Mouse (Mus musculus): ENCODE data around the gene Zfp148. TPM values are rescaled to one million over a fixed set of nuclear protein-coding genes. Genes with fewer than 3 reads are reported as not detected.
A peak's percentile ranks its signal among the peaks of the same experiment; 100 is the strongest.

Gene Zfp148
- polyA plus RNA-seq, 1 experiment from 2014 or later = 72.5 TPM

DNA sequence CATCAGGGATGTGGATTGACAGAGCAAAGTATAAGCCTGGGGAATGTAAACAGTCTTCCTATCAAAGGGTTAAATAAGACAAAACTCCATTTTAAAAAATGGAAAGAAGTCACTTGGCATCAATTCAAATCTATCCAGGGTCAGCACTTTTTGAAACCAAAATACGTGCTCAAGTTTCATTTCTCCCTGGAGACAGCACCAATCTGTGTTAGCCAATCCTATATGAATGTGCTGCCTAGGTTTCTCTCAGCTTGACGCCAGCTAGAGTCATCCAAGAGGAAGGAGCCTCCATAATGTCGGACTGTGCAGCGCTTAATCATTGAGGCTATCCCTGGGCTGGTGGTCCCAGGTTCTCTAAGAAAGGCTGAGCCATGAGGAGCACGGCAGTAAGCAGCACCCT, 33.5 kb upstream of the Zfp148 start:
- H3K4me3 ChIP-seq = no peak overlapping the region
- no peaks in the 10 kb centered on the region for H3K9me3 ChIP-seq
- H3K27me3 ChIP-seq = no peaks in the 10 kb centered on the region
- no peak overlapping the region for H3K27ac ChIP-seq
- WGBS = 61% methylated on average over 5 of the region's 5 CpGs
- H3K4me1 ChIP-seq = peaks cover 12% of the 10 kb centered on the region
- ATAC-seq (ENCODE audit: low FRiP score, low read depth) = peak; percentile 36; the same call in 1 of the 2 replicates
- H3K9ac ChIP-seq = no peak overlapping the region
- no peaks in the 10 kb centered on the region for H3K36me3 ChIP-seq
- no peak overlapping the region for H3K4me2 ChIP-seq (replicated peaks)

DNA sequence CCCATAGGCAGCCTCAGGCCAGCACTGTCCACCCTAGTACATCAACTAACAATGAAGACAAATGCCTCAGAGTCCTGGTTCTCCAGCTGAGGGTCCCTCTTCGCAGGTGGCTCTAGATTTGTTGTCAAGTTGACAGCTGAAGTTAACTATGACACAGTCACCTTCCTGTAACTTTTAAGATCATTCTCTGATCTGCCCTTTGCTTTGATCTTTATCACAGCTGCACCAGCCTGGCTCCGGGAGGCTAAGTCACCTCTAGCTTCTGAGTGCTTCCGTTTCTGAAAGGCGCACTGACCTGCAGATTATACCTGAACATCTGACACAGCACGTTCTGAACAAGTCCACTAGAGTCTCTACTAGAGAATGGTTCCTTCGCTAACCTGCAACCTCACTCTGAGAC, 22.8 kb upstream of the Zfp148 start:
- H3K27me3 ChIP-seq = no peaks in the 10 kb centered on the region
- 65% methylated on average over 6 of the region's 6 CpGs for WGBS
- H3K4me2 ChIP-seq (replicated peaks) = no peak overlapping the region
- ATAC-seq (ENCODE audit: low FRiP score, low read depth) = no peak
- no peaks in the 10 kb centered on the region for H3K4me1 ChIP-seq
- no peak overlapping the region for H3K4me3 ChIP-seq
- H3K9me3 ChIP-seq = no peaks in the 10 kb centered on the region
- H3K9ac ChIP-seq = no peak overlapping the region
- H3K36me3 ChIP-seq = no peaks in the 10 kb centered on the region
- H3K27ac ChIP-seq = no peak overlapping the region

DNA sequence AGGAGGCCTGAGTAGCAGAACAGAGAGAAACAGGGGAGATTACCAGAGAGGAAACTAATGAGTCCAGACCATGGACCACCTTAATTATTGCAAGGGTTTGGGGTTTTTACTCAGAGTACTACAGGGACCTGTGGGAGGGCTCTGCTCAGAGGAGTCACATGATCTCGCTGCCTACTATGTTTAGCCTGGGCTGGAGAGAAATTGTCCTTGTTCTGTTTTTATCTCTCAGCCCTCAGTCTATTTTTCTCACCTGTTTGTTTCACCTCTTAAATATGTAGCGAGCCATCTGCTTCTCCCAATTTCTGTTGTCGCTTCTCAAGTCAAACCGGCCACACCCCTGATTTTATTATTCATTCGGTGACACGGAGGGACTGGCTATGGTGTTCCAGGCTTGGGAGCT, 14.9 kb upstream of the Zfp148 start:
- H3K9me3 ChIP-seq = no peaks in the 10 kb centered on the region
- WGBS = 84% methylated on average over 6 of the region's 6 CpGs
- H3K4me2 ChIP-seq (replicated peaks) = no peak overlapping the region
- no peaks in the 10 kb centered on the region for H3K27me3 ChIP-seq
- no peak for ATAC-seq (ENCODE audit: low FRiP score, low read depth)
- H3K4me1 ChIP-seq = no peaks in the 10 kb centered on the region
- H3K9ac ChIP-seq = no peak overlapping the region
- no peak overlapping the region for H3K4me3 ChIP-seq
- H3K27ac ChIP-seq = no peak overlapping the region
- no peaks in the 10 kb centered on the region for H3K36me3 ChIP-seq

DNA sequence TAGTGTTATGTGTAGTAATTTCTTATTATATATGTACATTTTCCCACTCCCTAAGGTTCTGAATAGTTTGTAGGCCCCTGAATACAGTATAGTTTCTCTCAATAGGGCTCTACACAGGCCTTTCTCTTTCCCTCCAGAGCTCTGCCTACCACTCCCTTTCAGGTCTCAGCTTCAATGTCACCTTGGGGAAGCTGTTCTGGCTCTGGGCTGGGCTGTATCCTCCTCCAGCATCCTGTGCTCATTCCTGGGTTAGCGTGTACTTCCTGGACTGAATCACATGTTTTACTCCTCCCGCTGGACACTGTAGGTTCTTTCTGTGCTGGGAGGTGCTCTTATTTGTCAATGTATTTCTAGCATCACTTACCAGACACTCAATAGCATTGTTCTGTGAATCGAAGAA, 12.0 kb upstream of the Zfp148 start:
- Histone ChIP-seq H3K4me1 (no peaks in the 10 kb centered on the region), H3K27ac (no peak overlapping the region), H3K27me3 (no peaks in the 10 kb centered on the region), H3K9ac (no peak overlapping the region), H3K4me3 (no peak overlapping the region), H3K4me2 (replicated peaks) (no peak overlapping the region), H3K9me3 (no peaks in the 10 kb centered on the region), H3K36me3 (no peaks in the 10 kb centered on the region)
- ATAC-seq (ENCODE audit: low FRiP score, low read depth) = no peak
- WGBS = 72% methylated on average over 3 of the region's 3 CpGs

DNA sequence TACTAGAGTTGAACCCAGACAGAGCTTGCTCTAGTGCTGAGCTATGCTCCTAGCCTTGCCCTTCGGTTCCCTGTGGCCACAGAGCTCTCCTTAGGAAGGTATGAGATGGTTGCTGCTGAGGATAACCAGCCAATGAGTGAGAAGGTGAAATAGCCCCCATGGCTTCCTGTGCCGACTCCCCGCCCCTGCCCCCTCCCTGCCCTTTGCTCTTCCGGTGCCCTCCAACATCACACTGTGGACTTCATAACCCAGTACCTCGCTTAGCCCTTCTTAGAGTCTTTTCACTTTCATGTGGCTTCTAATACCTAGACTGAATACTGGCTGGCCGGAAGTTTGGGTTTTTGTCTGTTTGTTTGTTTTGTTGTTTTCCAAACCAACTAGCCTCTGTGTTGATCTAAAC, 9.8 kb upstream of the Zfp148 start:
- Histone ChIP-seq H3K27me3 (no peaks in the 10 kb centered on the region), H3K9ac (no peak overlapping the region), H3K4me3 (no peak overlapping the region), H3K27ac (no peak overlapping the region), H3K4me2 (replicated peaks) (no peak overlapping the region), H3K9me3 (no peaks in the 10 kb centered on the region), H3K36me3 (no peaks in the 10 kb centered on the region), H3K4me1 (no peaks in the 10 kb centered on the region)
- ATAC-seq (ENCODE audit: low FRiP score, low read depth) = no peak
- 42% methylated on average over 6 of the region's 6 CpGs for WGBS

DNA sequence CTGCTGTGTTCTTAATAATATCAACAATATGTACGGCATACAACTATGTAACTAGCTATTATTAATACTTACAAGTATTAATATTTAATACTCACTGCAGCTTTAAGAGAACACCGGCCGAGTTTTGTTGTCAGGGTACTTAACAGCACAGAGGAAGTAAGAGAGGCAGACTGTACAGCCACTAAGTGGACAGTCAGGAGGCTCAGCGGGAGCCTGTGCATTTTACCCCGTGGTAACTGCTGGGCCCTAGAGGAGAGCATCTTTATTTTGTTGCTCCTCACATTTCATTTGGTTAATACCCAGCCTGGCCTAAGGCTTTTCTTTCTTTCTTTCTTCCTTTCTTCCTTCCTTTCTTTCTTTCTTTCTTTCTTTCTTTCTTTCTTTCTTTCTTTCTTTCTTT, 8.0 kb upstream of the Zfp148 start:
- Histone ChIP-seq H3K9me3 (no peaks in the 10 kb centered on the region), H3K9ac (no peak overlapping the region), H3K27ac (no peak overlapping the region), H3K27me3 (no peaks in the 10 kb centered on the region), H3K36me3 (no peaks in the 10 kb centered on the region), H3K4me1 (no peaks in the 10 kb centered on the region), H3K4me2 (replicated peaks) (no peak overlapping the region), H3K4me3 (no peak overlapping the region)
- ATAC-seq (ENCODE audit: low FRiP score, low read depth) = no peak
- 70% methylated on average over 5 of the region's 5 CpGs for WGBS

DNA sequence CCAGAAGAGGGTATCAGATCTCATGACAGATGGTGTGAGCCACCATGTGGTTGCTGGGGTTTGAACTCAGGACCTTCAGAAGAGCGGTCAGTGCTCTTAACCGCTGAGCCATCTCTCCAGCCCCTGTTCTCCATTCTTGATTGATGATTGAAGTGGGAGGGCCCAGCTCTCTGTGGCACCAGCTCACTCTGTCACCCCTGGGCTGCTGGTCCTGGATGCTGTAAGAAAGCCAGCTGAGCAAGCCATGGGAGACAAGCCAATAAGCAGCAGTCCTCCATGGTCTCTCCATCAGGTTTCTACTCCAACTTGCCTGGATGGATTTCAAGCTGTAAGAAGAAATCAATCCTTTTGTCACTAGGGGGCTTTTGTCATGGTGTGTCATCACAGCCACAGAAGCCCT, 7.3 kb upstream of the Zfp148 start:
- Histone ChIP-seq H3K9ac (no peak overlapping the region), H3K9me3 (no peaks in the 10 kb centered on the region), H3K36me3 (no peaks in the 10 kb centered on the region), H3K27me3 (no peaks in the 10 kb centered on the region), H3K4me1 (no peaks in the 10 kb centered on the region), H3K4me2 (replicated peaks) (no peak overlapping the region), H3K27ac (no peak overlapping the region), H3K4me3 (no peak overlapping the region)
- no peak for ATAC-seq (ENCODE audit: low FRiP score, low read depth)
- WGBS = 94% methylated on average over 2 of the region's 2 CpGs

GRCm38 (mm10) chr16:33376266-33376665, 4.4 kb upstream of the Zfp148 start:
- Histone ChIP-seq H3K36me3 (no peaks in the 10 kb centered on the region), H3K4me2 (replicated peaks) (no peak overlapping the region), H3K4me3 (no peak overlapping the region), H3K27me3 (no peaks in the 10 kb centered on the region), H3K9ac (no peak overlapping the region), H3K9me3 (no peaks in the 10 kb centered on the region), H3K27ac (no peak overlapping the region), H3K4me1 (peaks cover 7% of the 10 kb centered on the region)
- 89% methylated on average over 5 of the region's 5 CpGs for WGBS
- no peak for ATAC-seq (ENCODE audit: low FRiP score, low read depth)

GRCm38 (mm10) chr16:33379219-33379943, 1.3 kb upstream of the Zfp148 start:
- no peaks in the 10 kb centered on the region for H3K27me3 ChIP-seq
- H3K4me1 ChIP-seq = peaks cover 19% of the 10 kb centered on the region
- peak overlapping the region; percentile 95; the same call in 1 of the 2 replicates for H3K27ac ChIP-seq
- H3K9me3 ChIP-seq = no peaks in the 10 kb centered on the region
- H3K9ac ChIP-seq = peak overlapping the region; percentile 96
- ATAC-seq (ENCODE audit: low FRiP score, low read depth) = no peak
- peak overlapping the region; percentile 88 for H3K4me3 ChIP-seq
- 72% methylated on average over 6 of the region's 6 CpGs for whole genome bisulfite sequencing
- H3K4me2 ChIP-seq (replicated peaks) = peak overlapping the region; percentile 91
- H3K36me3 ChIP-seq = no peaks in the 10 kb centered on the region

DNA sequence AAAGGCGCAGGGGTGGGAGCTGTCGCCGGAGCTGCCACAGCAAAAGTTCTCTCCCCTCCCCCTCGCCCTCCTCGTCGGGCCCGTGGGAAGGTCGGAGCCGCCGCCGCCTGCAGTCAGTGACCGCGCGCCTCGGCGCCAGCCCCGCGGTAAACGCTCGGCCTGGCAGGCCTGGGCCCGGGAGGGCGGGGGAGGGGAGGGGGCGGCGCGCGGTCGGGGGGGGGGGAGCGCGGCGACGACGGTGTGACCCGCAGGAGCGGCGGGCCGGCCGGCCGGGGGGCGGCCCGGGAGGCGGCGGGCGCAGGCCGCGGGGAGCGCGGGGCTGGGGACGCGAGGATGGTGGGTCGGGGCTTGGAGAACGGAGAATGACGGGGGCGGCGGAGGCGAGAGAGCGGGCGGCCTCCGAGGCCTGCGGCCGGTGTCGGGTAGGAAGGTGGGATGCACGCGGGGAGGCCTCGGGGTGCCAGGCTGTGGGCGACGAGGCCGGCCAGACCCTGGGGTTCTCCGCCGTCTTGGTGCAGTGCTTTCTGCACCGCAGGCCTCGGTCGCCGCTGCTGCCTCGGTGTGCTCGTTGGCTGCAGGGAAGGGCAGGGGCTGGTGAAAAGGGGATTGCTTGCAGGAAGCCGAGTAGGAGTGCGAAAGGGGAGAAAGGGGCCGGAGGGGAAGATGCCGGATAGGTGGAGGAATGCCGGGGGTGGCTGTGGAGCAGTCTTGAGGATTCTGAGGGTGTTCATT, 412 bp downstream of the Zfp148 start:
- Histone ChIP-seq H3K4me2 (replicated peaks) (peak overlapping the region; percentile 91), H3K36me3 (no peaks in the 10 kb centered on the region), H3K9ac (peak overlapping the region; percentile 96), H3K27ac (peak overlapping the region; percentile 95), H3K4me3 (peak overlapping the region; percentile 88), H3K9me3 (no peaks in the 10 kb centered on the region), H3K27me3 (no peaks in the 10 kb centered on the region), H3K4me1 (peaks cover 19% of the 10 kb centered on the region)
- WGBS = under 1% methylated on average over 49 of the region's 80 CpGs
- peak; percentile 86 for ATAC-seq (ENCODE audit: low FRiP score, low read depth)

DNA sequence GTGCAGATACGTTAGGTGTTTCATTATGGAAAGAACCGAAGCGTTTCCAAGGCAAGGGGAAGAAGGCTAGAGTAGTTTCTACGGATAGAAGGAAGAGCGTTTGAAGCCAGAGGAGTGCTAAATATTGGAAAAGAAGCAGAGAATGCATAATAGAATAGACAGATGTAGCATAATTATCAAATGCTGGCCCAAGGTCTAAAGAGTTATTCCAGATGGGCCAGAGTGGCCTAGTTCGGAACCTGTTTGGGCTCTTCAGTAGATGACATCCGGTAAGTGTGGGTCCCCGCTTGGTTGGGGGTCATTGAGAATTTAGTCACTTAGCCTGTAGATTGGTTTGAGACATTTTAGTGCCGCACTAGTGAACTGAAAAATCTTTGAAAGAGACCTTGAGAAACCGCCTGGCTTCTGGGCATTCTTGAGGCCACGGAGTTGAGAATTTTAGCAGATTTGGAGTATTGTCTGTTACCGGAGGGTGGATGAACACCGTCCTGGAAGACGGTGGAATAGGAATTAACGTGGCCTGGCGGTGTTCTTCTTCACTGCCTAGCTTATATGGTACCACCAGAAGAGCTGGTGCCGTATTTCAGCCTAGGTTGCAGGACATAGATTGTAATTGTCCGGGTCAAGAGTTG, 1.1 kb downstream of the Zfp148 start:
- H3K9me3 ChIP-seq = no peaks in the 10 kb centered on the region
- WGBS = 3% methylated on average over 18 of the region's 18 CpGs
- H3K9ac ChIP-seq = peak overlapping the region; percentile 96
- H3K4me2 ChIP-seq (replicated peaks) = peak overlapping the region; percentile 91
- H3K36me3 ChIP-seq = no peaks in the 10 kb centered on the region
- ATAC-seq (ENCODE audit: low FRiP score, low read depth) = no peak
- H3K4me3 ChIP-seq = peak overlapping the region; percentile 88
- peaks cover 19% of the 10 kb centered on the region for H3K4me1 ChIP-seq
- peak overlapping the region; percentile 95 for H3K27ac ChIP-seq
- H3K27me3 ChIP-seq = no peaks in the 10 kb centered on the region

DNA sequence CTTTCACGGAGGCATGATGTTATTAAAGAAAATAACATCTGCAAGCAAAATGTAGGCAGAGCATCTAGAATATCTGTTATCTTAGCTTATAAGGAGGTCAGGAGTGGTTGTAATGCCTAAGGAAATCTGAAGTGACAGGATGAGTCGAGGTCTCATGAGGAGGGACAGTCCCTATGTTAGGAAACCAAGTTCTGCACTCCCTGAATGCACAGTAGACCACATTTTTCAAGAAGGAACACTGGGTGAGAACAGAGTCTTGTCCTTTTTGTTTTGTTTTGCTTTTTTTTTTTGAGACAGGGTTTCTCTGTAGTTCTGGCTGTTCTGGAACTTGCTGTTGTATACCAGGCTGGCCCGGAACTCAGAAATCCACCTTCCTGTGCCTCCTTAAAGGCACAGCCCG, 1.7 kb downstream of the Zfp148 start:
- Histone ChIP-seq H3K9ac (peak overlapping the region; percentile 96), H3K27me3 (no peaks in the 10 kb centered on the region), H3K4me1 (peaks cover 19% of the 10 kb centered on the region), H3K4me3 (peak overlapping the region; percentile 88), H3K27ac (no peak overlapping the region), H3K36me3 (no peaks in the 10 kb centered on the region), H3K4me2 (replicated peaks) (peak overlapping the region; percentile 91), H3K9me3 (no peaks in the 10 kb centered on the region)
- 49% methylated on average over 4 of the region's 4 CpGs for WGBS
- ATAC-seq (ENCODE audit: low FRiP score, low read depth) = no peak
